Mouse (Mus musculus): Measurements from ENCODE around the gene Fam161a.

- TF ChIP-seq USF1 (IDR thresholded peaks at IDR 0.05; ENCODE audit: low read depth, low read length): no peak
- TF ChIP-seq KAT2A (IDR thresholded peaks at IDR 0.05; ENCODE audit: insufficient replicate concordance, low read length): no peak
- TF ChIP-seq BHLHE40 (IDR thresholded peaks at IDR 0.05; ENCODE audit: low read depth, low read length): no peak
- TF ChIP-seq POLR2A (IDR thresholded peaks at IDR 0.05; ENCODE audit: low read depth, low read length): no peak
- TF ChIP-seq IRF4 (IDR thresholded peaks at IDR 0.05; ENCODE audit: low read depth, low read length): no peak
- no peak for TF ChIP-seq EP300 (IDR thresholded peaks at IDR 0.05; ENCODE audit: low read length)
- no peak for TF ChIP-seq E2F4 (IDR thresholded peaks at IDR 0.05; ENCODE audit: insufficient replicate concordance, low read depth, low read length)
- TF ChIP-seq RAD21 (IDR thresholded peaks at IDR 0.05; ENCODE audit: low read depth, low read length): no peak; the same call in 1 of the 2 replicates
- no peak for TF ChIP-seq MAZ (IDR thresholded peaks at IDR 0.05; ENCODE audit: low read depth, low read length)
- TF ChIP-seq ZNF384 (IDR thresholded peaks at IDR 0.05; ENCODE audit: low read depth, low read length): no peak
Observed at GRCm38 (mm10) chr11:22965503-22965902, 41.8 kb upstream of the Fam161a start.

All from CH12.LX (cell line).